In the genomic region with DNA sequence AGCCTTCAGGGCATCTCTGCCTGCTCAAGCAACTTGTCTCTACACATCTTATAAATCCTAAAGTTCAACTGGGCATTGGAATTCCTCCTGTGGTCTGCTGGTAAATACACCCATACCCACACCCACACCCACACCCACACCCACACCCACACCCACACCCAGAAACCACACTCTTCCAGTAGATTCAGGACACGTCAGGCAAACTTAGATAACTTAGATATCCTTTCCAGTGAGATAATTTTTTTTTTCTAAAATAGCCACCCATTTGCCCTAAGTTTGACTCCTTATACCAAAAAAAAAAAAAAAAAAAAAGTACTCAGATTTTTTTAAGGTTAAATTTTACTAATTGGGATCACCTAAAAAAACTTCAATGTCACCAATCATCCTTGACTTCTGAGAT, we compare ENCODE assay signal across 20 mouse cellular contexts.
"Had no signal": no experiment of that assay in that cellular context is flagged by ENCODE, and none has a peak within 500 bp of the region (broad histone marks: within the 10 kb centered on the region; RNA-seq: fewer than 3 reads in every experiment).

No protein-coding gene starts in this region.

- H3K27me3 ChIP-seq: limb, embryonic 12.5 days; limb, embryonic 15.5 days; megakaryocyte, embryonic 14.5 days; midbrain, embryonic 13.5 days; neural tube, embryonic 13.5 days had no signal

- H3K9ac ChIP-seq: limb, embryonic 12.5 days; limb, embryonic 15.5 days; liver, embryonic 14.5 days; lung, embryonic 14.5 days; midbrain, embryonic 13.5 days; neural tube, embryonic 13.5 days had no signal

- DNase-seq: kidney, adult 18-20 months; kidney, adult 9 months; kidney, postnatal 14 days; kidney, postnatal 4 days; left cerebral cortex, postnatal 4 days; lung, embryonic 14.5 days; retina, postnatal 1 day; thymus, adult 18-20 months; thymus, postnatal 36 days had no signal

- H3K36me3 ChIP-seq: limb, embryonic 12.5 days; limb, embryonic 15.5 days; midbrain, embryonic 10.5 days; midbrain, embryonic 13.5 days; neural tube, embryonic 13.5 days had no signal

- ATAC-seq: lung, postnatal 0 days; midbrain, embryonic 13.5 days; midbrain, embryonic 16.5 days had no signal

- H3K4me2 ChIP-seq: limb, embryonic 12.5 days; limb, embryonic 15.5 days; lung, embryonic 14.5 days; midbrain, embryonic 13.5 days; neural tube, embryonic 13.5 days had no signal

- H3K4me1 ChIP-seq: limb, embryonic 12.5 days; limb, embryonic 15.5 days; midbrain, embryonic 10.5 days; midbrain, embryonic 13.5 days; neural tube, embryonic 13.5 days had no signal

- H3K9me3 ChIP-seq: limb, embryonic 12.5 days; limb, embryonic 15.5 days; megakaryocyte, embryonic 14.5 days; midbrain, embryonic 10.5 days; midbrain, embryonic 13.5 days; neural tube, embryonic 13.5 days had no signal

- H3K27ac ChIP-seq: limb, embryonic 12.5 days; limb, embryonic 15.5 days; liver, embryonic 14.5 days; macrophage; midbrain, embryonic 10.5 days; midbrain, embryonic 13.5 days; neural tube, embryonic 13.5 days had no signal

- H3K4me3 ChIP-seq: limb, embryonic 12.5 days; limb, embryonic 15.5 days; megakaryocyte, embryonic 14.5 days; midbrain, embryonic 10.5 days; midbrain, embryonic 13.5 days; myocyte; neural tube, embryonic 13.5 days had no signal
